In the genomic region with DNA sequence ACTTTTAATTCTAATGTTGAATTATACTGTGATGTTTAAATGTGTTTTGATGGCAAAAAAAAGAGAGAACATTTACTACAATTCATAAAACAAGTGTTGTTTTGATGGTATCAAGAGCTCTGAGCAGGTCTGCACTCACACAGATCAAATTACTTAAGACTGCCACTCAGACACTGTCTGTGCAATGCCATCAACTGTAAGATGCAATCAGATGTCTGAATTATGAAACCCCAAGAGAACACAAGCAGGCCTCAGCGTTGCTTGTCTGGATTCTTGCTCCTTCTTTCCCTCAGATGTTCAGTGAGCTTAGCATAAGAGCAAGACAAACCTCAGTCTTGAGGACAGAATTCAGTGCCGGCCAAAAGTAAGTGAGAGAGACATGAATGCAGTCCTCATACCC, we compare ENCODE assay signal across 31 mouse cellular contexts.
"Had no signal": no experiment of that assay in that cellular context is flagged by ENCODE, and none has a peak within 500 bp of the region (broad histone marks: within the 10 kb centered on the region; RNA-seq: fewer than 3 reads in every experiment).

No protein-coding gene starts in this region.

- H3K27me3 ChIP-seq: limb, embryonic 12.5 days; limb, embryonic 13.5 days; lung, embryonic 15.5 days; midbrain, embryonic 12.5 days; midbrain, embryonic 13.5 days; midbrain, embryonic 15.5 days had no signal

- H3K9ac ChIP-seq: limb, embryonic 12.5 days; limb, embryonic 13.5 days; limb, embryonic 15.5 days; liver, embryonic 12.5 days; liver, embryonic 13.5 days; liver, embryonic 14.5 days; liver, embryonic 15.5 days; liver, postnatal 0 days; lung, embryonic 14.5 days; lung, embryonic 15.5 days; midbrain, embryonic 12.5 days; midbrain, embryonic 13.5 days; midbrain, embryonic 15.5 days had no signal

- H3K4me3 ChIP-seq: limb, embryonic 10.5 days; limb, embryonic 12.5 days; limb, embryonic 13.5 days; limb, embryonic 15.5 days; liver, embryonic 12.5 days; liver, embryonic 13.5 days; liver, embryonic 15.5 days; lung, embryonic 15.5 days; megakaryocyte, embryonic 14.5 days; midbrain, embryonic 10.5 days; midbrain, embryonic 12.5 days; midbrain, embryonic 13.5 days; midbrain, embryonic 15.5 days; myocyte had no signal

- H3K4me1 ChIP-seq: limb, embryonic 10.5 days; limb, embryonic 12.5 days; limb, embryonic 13.5 days; limb, embryonic 15.5 days; liver, embryonic 12.5 days; liver, embryonic 13.5 days; liver, embryonic 15.5 days; lung, embryonic 15.5 days; midbrain, embryonic 10.5 days; midbrain, embryonic 12.5 days; midbrain, embryonic 13.5 days; midbrain, embryonic 15.5 days had no signal

- H3K4me2 ChIP-seq: limb, embryonic 12.5 days; limb, embryonic 13.5 days; limb, embryonic 15.5 days; liver, embryonic 11.5 days; liver, embryonic 12.5 days; liver, embryonic 13.5 days; liver, embryonic 15.5 days; lung, embryonic 14.5 days; lung, embryonic 15.5 days; midbrain, embryonic 11.5 days; midbrain, embryonic 12.5 days; midbrain, embryonic 13.5 days; midbrain, embryonic 15.5 days had no signal

- H3K27ac ChIP-seq: limb, embryonic 10.5 days; limb, embryonic 12.5 days; limb, embryonic 13.5 days; limb, embryonic 15.5 days; liver, embryonic 12.5 days; liver, embryonic 13.5 days; liver, embryonic 14.5 days; liver, embryonic 15.5 days; lung, embryonic 15.5 days; macrophage; midbrain, embryonic 10.5 days; midbrain, embryonic 12.5 days; midbrain, embryonic 13.5 days; midbrain, embryonic 15.5 days had no signal

- DNase-seq: left cerebral cortex, postnatal 4 days; liver; liver, embryonic 13.5 days; liver, postnatal 0 days; lung, adult 18-20 months; lung, adult 2 months; lung, embryonic 14.5 days; lung, postnatal 10 days; lung, postnatal 14 days; lung, postnatal 36 days; lung, postnatal 4 days; midbrain, embryonic 14.5 days had no signal

- ATAC-seq: liver, embryonic 12.5 days; liver, postnatal 0 days; lung, postnatal 0 days; midbrain, embryonic 13.5 days; midbrain, embryonic 15.5 days; midbrain, embryonic 16.5 days had no signal

- H3K36me3 ChIP-seq: limb, embryonic 10.5 days; limb, embryonic 12.5 days; limb, embryonic 13.5 days; limb, embryonic 15.5 days; liver, embryonic 12.5 days; liver, embryonic 13.5 days; liver, embryonic 15.5 days; lung, embryonic 15.5 days; midbrain, embryonic 10.5 days; midbrain, embryonic 12.5 days; midbrain, embryonic 13.5 days; midbrain, embryonic 15.5 days had no signal

- H3K9me3 ChIP-seq: limb, embryonic 10.5 days; limb, embryonic 12.5 days; limb, embryonic 13.5 days; limb, embryonic 15.5 days; liver, embryonic 12.5 days; liver, embryonic 13.5 days; liver, embryonic 15.5 days; lung, embryonic 15.5 days; megakaryocyte, embryonic 14.5 days; midbrain, embryonic 10.5 days; midbrain, embryonic 12.5 days; midbrain, embryonic 13.5 days; midbrain, embryonic 15.5 days had no signal
